Mouse (Mus musculus) liver, adult (tissue): Measurements from ENCODE around the gene Lcn8.

Source experiments
- GATA4 ChIP-seq: IDR thresholded peaks from 2 replicates; pipeline ENCODE4 v1.6.1; 2014; ENCODE audit warnings: mild to moderate bottlenecking, low read length; ENCODE audit not compliant: insufficient replicate concordance

The Lcn8 gene

GRCm38 (mm10) chr2:25652902-25653301 lies at the start of gene Lcn8:
Gene Lcn8, plus strand, starts transcription at chr2:25653120.
- TF ChIP-seq GATA4: no peak

- TF ChIP-seq GATA4: no peak; the same call in 1 of the 2 replicates
Measured at GRCm38 (mm10) chr2:25607761-25608622, 44.9 kb upstream of the Lcn8 start, which contains the start of gene Rabl6. Gene Rabl6, minus strand, starts transcription at chr2:25608521.

GRCm38 (mm10) chr2:25608671-25609070 lies 44.2 kb upstream of the Lcn8 start:
- TF ChIP-seq GATA4: no peak

- TF ChIP-seq GATA4: no peak
Measured at GRCm38 (mm10) chr2:25616398-25616797, 36.5 kb upstream of the Lcn8 start.

- TF ChIP-seq GATA4: no peak
Measured at GRCm38 (mm10) chr2:25617578-25617977, 35.3 kb upstream of the Lcn8 start, which contains the start of gene Ccdc183. Gene Ccdc183, minus strand, starts transcription at chr2:25617678.

GRCm38 (mm10) chr2:25620386-25620785 lies 32.5 kb upstream of the Lcn8 start:
- no peak for TF ChIP-seq GATA4

- TF ChIP-seq GATA4: no peak
Measured at GRCm38 (mm10) chr2:25620852-25621228, 32.1 kb upstream of the Lcn8 start.

- TF ChIP-seq GATA4: no peak
Measured at GRCm38 (mm10) chr2:25621229-25622200, 31.4 kb upstream of the Lcn8 start, which contains the start of gene Tmem141. Gene Tmem141, minus strand, starts transcription at chr2:25622005.

GRCm38 (mm10) chr2:25625986-25626385 lies 26.9 kb upstream of the Lcn8 start:
- TF ChIP-seq GATA4: no peak

- TF ChIP-seq GATA4: no peak
Measured at GRCm38 (mm10) chr2:25627811-25628210, 25.1 kb upstream of the Lcn8 start, which contains the start of gene Fcna. Gene Fcna, minus strand, starts transcription at chr2:25628030.

GRCm38 (mm10) chr2:25628738-25629137 lies 24.2 kb upstream of the Lcn8 start:
- peak; percentile 80; the same call in 1 of the 2 replicates for TF ChIP-seq GATA4

GRCm38 (mm10) chr2:25633616-25634015 lies 19.3 kb upstream of the Lcn8 start:
- no peak for TF ChIP-seq GATA4

GRCm38 (mm10) chr2:25634046-25634445 lies 18.9 kb upstream of the Lcn8 start:
- no peak for TF ChIP-seq GATA4

GRCm38 (mm10) chr2:25639890-25640289 lies 13.0 kb upstream of the Lcn8 start:
- no peak for TF ChIP-seq GATA4

GRCm38 (mm10) chr2:25654502-25654901 lies 1.6 kb downstream of the Lcn8 start:
- no peak for TF ChIP-seq GATA4
